Mouse (Mus musculus): ENCODE data around the gene Ins2.

Ins2 gene

GRCm38 (mm10) chr7:142664465-142665029 lies 78.6 kb downstream of the Ins2 start:
- no peak for DNase-seq (ENCODE audit: extremely low read depth, low read depth)

DNA sequence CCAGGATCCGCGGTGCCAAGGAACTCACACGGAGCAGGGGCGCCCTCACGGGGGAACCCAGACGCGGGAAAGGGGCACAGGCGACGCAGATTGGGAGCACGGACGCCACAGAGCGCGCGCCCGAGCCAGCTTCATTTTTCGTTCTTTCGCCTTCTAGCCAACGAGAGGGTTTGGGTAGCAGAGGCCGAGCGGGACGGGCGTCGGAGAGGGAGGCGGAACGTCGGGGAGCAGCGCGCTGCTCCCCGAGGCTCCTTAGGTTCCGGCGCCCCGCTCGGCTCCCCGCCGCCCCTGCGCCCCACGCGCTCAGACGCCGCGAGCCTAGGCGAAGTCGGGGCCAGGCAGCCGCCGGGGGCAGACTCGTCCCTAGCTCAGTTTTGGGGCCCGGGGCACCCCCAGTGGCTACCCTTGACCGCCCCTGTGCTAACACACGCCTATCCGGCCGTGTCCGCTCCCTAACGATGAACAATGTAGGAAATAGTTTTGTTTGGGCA lies 79.2 kb downstream of the Ins2 start:
- no peak for DNase-seq (ENCODE audit: extremely low read depth, low read depth)

GRCm38 (mm10) chr7:142663151-142663550 lies 80.0 kb downstream of the Ins2 start:
- no peak for DNase-seq (ENCODE audit: extremely low read depth, low read depth)

GRCm38 (mm10) chr7:142661811-142662210 lies 81.4 kb downstream of the Ins2 start:
- DNase-seq (ENCODE audit: extremely low read depth, low read depth): no peak

GRCm38 (mm10) chr7:142661046-142661445 lies 82.1 kb downstream of the Ins2 start:
- no peak for DNase-seq (ENCODE audit: extremely low read depth, low read depth)

- no peak for DNase-seq (ENCODE audit: extremely low read depth, low read depth)
Observed at GRCm38 (mm10) chr7:142660651-142660945, 82.6 kb downstream of the Ins2 start.

- DNase-seq (ENCODE audit: extremely low read depth, low read depth): no peak
Observed at GRCm38 (mm10) chr7:142659767-142660650, 83.2 kb downstream of the Ins2 start.

DNA sequence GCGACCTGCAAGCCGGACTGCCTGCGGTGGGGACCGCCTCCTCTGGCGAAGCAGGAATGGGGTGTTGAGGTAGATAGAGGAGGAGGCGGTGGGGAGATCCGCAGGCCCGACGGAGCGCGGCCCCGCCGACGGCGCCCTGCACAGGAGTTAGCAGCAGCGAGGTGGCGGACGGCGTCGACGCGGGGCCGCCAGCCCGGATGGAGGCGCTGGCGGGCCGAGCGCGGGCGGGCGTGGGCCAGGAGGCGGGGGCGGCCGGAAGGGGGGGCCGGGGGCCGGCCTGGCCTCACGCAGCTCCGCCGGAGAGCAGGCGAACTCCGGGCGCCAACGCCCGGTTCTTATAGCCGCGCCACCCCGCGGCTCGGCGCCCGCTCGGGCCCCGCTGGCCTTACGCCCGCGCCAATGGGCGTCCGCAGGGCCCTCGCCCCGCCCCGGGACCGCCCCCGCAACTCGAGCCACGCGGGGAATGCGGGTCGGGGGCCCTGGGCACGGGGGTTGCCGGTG lies 84.0 kb downstream of the Ins2 start:
- no peak for DNase-seq (ENCODE audit: extremely low read depth, low read depth)

DNA sequence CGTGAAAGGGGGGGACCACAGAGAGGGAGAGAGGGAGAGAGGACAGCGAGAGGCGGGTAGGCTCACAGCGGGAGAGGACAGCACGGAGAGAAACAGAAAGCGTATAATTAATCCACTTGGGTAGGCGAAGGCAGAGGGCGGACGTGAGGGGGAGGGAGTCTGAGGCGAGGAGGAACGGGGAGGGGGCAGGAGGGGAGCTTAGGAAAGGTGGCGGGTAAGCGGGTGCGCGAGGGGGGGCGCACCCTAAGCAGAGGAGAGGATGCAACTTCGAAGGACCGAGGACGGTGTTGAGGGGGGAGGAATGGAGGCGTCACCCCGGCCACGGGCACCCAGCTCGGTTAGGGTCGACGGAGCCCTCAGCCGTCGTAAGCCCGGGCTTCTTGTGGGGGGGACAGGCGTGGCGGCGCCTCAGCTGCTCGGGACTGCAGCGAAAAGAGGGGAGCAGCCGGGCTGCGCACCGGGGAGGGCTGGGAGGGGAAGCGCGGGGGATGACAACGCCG lies 84.5 kb downstream of the Ins2 start:
- no peak for DNase-seq (ENCODE audit: extremely low read depth, low read depth)

DNA sequence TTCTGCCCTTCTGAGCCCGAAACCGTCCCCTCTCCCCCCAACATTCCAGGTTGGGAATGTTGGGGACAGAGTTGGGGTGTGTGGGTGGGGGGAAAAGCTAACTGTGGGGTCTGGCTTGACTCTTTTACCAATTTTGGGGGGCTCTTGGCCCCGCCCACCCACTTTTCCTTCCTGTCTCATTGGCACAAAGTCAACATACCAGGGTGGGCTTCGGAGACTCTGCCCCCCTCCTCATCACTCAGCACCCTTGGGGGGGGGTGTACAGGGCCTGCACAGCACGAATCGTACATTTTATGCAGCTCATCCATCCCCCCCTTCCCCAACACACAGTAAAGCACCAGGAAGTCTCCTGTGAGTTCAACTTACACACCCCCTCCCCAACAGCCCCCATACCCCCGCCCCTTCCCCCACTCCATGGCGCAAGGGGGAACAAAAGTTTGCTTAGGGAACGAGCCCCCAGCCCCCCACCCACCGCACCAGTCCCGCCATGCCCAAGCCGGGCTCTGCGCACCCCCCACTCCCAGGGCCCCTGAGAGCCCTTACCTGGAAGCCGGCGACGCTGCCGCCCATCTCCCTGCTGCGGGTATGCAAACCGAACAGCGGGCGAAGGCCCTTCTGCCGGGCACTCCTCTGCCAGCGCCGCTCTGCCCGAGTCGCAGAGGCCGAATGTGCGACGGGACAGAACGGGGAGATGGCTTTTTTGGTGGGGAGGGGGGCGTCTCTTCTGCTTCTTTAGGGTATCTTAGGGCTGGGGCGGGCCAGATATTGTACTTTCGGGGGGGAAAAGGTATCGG lies 85.2 kb downstream of the Ins2 start:
- no peak for DNase-seq (ENCODE audit: extremely low read depth, low read depth)

DNA sequence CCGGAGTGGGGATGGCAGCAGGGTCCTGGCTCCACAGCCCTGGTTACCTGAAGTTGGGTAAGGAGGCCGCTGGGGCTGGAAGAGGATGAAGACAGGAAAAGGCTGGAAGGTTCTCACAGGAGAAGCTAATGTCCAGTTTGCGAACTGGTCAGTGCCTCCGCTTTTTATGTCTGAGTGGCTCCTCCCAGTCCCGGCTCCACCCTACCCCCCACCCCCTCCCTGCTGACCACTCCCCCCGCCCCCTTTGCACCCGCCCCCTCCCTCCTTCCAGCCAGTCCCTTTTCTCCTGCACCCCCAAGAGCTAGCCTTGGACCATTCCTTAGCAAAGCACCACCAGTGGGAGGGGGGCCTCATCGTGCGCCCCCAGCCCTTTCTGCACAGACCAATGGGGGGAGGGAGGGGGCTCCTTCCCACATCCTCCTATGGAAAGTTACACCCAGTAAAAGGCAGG lies 85.8 kb downstream of the Ins2 start:
- no peak for DNase-seq (ENCODE audit: extremely low read depth, low read depth)

- no peak for DNase-seq (ENCODE audit: extremely low read depth, low read depth)
Observed at GRCm38 (mm10) chr7:142656055-142656454, 87.1 kb downstream of the Ins2 start.

- DNase-seq (ENCODE audit: extremely low read depth, low read depth): no peak
Observed at GRCm38 (mm10) chr7:142655633-142656032, 87.5 kb downstream of the Ins2 start.

- no peak for DNase-seq (ENCODE audit: extremely low read depth, low read depth)
Observed at GRCm38 (mm10) chr7:142653726-142654125, 89.5 kb downstream of the Ins2 start.

GRCm38 (mm10) chr7:142646676-142647075 lies 96.5 kb downstream of the Ins2 start:
- DNase-seq (ENCODE audit: extremely low read depth, low read depth): no peak

- DNase-seq (ENCODE audit: extremely low read depth, low read depth): no peak
Observed at GRCm38 (mm10) chr7:142645045-142645444, 98.1 kb downstream of the Ins2 start.

DNA sequence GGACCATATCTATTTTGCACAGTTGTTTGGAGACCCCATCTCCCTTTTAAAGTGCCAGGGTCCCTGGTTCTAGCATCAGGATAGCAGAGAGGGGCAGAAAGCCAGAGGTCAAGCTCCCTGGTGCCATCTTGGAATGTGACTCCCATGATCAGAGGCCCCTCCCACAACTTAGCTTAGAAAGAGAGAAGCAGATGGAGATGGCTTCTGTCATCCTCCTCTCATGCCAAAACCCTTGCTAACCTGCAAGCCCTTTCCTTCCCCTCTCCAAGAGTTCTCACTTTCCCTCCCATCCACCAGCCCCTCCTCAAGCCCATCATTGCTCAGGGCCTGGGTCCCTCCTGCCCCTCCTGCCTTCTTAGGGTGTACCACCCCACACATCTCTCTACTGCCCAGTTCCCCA lies 107.0 kb downstream of the Ins2 start:
- DNase-seq (ENCODE audit: extremely low read depth, low read depth): no peak

- DNase-seq (ENCODE audit: extremely low read depth, low read depth): no peak
Observed at GRCm38 (mm10) chr7:142630691-142631090, 112.5 kb downstream of the Ins2 start.

GRCm38 (mm10) chr7:142629806-142630205 lies 113.4 kb downstream of the Ins2 start:
- DNase-seq (ENCODE audit: extremely low read depth, low read depth): no peak
